Mouse (Mus musculus) spleen, adult 2 months (tissue): Measurements from ENCODE around the gene Ess2.

Source experiments
- CTCF ChIP-seq: fragments of 200-500 bp; IDR thresholded peaks from 2 replicates; pipeline ENCODE4 v1.5.1; 2011; ENCODE audit warnings: mild to moderate bottlenecking, inconsistent platforms; ENCODE audit not compliant: insufficient read depth, insufficient read length, insufficient replicate concordance; ENCODE audit errors: extremely low read depth
- POLR2A ChIP-seq: fragments of 200-500 bp; IDR thresholded peaks from 2 replicates; pipeline ENCODE4 v1.6.1; 2011; ENCODE audit warnings: low read depth, low read length, inconsistent platforms

- TF ChIP-seq POLR2A (no peak), CTCF (no peak)
Measured at GRCm38 (mm10) chr16:17898462-17898861, 12.7 kb downstream of the Ess2 start, which contains the start of the genes Dgcr2 and Tssk2.
